Mouse (Mus musculus) bone marrow, adult 2 months (tissue): ENCODE measurements around the gene B4galnt3. TPM values are rescaled to one million over a fixed set of nuclear protein-coding genes. Genes with fewer than 3 reads are reported as not detected.

Experiments
- H3K27ac ChIP-seq: fragments of 200-500 bp; 2 replicates; pipeline ENCODE4 v1.5.1; 2012; ENCODE audit warnings: low read depth, mild to moderate bottlenecking, control low read depth, inconsistent platforms, low read length; ENCODE audit not compliant: control insufficient read depth, poor library complexity, insufficient read depth
- H3K4me1 ChIP-seq: fragments of 200-500 bp; 2 replicates; pipeline ENCODE4 v1.6.1; 2011; ENCODE audit warnings: low read length; ENCODE audit not compliant: control insufficient read depth, insufficient read depth
- H3K4me3 ChIP-seq: fragments of 200-500 bp; replicated peaks from 2 replicates; pipeline ENCODE3; 2011; ENCODE audit warnings: mild to moderate bottlenecking, low read depth, low read length, control low read depth; ENCODE audit not compliant: control insufficient read depth
- CTCF ChIP-seq: fragments of 200-500 bp; IDR thresholded peaks from 2 replicates; pipeline ENCODE4 v1.5.1; 2011; ENCODE audit warnings: low read length, control low read depth; ENCODE audit not compliant: control insufficient read depth, insufficient read depth
- POLR2A ChIP-seq: fragments of 200-500 bp; IDR thresholded peaks from 2 replicates; pipeline ENCODE4 v1.6.1; 2011; ENCODE audit warnings: low read depth, mild to moderate bottlenecking, control low read depth, low read length, borderline replicate concordance; ENCODE audit not compliant: control insufficient read depth
- WGBS: fragments of 180-500 bp; shearing (Covaris S2); methylation state at CpG from one replicate; pipeline ENCODE4 v1.1.7; 2018; 5-methylcytosine and 5-hydroxymethylcytosine counted together
- polyA plus RNA-seq: library from polyadenylated mRNA; stranded (reverse); fragments of >200 nt; gene quantifications from 2 replicates; pipeline ENCODE4 v1.2.4, GENCODE M21; 2011; ENCODE audit warnings: low replicate concordance; ENCODE audit not compliant: missing spikeins, insufficient read depth, insufficient read length

B4galnt3 gene
- 1.0 TPM in 1 of 2 replicates, not detected in the other for polyA plus RNA-seq

DNA sequence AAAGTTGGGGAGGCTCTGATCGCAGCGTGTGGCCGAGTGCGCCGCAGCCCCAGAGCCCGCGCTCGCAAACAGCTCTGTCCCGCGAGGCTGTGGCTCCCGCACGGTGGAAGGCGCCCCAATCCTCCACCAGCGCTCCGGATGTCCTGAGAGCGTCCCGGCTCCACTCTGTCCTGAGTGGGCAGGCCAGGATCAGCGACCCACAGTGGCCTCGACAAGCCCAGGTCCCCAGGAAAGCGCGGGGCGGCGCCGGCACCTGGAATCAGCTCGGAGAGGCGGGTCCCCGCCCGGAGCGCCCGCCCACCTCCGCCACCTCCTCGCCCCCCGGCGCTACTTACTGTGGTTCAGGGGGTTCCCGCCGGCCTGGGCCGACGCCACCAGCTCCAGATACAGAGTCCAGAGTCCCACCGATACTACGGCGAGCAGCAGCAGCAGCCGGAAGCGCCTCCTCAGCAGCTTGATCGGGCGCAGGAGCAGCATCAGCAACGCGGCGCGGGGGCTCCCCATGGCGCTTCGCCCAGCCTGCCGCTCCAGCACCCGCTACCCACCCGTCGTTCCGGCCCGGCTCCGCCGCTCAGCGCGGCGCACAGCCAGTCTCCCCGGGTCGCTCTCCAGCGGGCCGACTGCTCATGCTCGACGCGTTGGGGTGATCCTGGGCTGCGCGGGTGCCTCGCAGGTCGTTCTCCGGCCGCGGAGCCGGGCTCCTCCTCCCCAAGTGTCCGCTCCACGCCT lies at the start of gene B4galnt3, which contains the start of gene D330020A13Rik:
Gene B4galnt3, minus strand, starts transcription at position 504 of the 729 bp plus-strand sequence.
Gene D330020A13Rik, plus strand, starts transcription at position 309 of the 729 bp plus-strand sequence.
- WGBS = under 1% methylated on average over 79 of the region's 79 CpGs
- Histone ChIP-seq H3K4me1 (no peaks in the 10 kb centered on the region), H3K4me3 (no peak within 1 kb of the TSS), H3K27ac (no peak within 1 kb of the TSS)
- TF ChIP-seq POLR2A = no peak
- no peak for TF ChIP-seq CTCF

DNA sequence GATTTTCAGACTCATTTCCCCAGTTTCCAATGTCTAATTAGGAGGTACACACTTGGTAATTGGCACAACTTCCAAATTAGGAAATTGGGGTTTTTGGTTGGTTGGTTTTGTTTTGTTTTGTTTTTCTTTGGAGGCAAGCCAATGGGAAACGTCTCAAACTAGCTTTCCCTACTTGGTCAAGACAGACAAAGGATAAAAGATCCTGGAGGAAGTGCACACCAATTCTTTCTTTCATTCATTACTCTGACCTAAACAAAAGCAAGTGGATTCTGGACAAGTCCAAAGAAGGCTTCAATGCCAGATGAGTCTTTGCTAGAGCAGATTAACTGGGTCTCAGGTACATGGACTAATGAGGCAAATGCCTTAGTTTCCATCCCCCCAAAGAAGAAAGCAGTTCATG lies 49.6 kb upstream of the B4galnt3 start:
- WGBS = 72% methylated on average over 1 of the region's 1 CpGs
- Histone ChIP-seq H3K4me1 (no peaks in the 10 kb centered on the region), H3K4me3 (no peak overlapping the region), H3K27ac (no peak overlapping the region)
- no peak for TF ChIP-seq POLR2A
- no peak for TF ChIP-seq CTCF

DNA sequence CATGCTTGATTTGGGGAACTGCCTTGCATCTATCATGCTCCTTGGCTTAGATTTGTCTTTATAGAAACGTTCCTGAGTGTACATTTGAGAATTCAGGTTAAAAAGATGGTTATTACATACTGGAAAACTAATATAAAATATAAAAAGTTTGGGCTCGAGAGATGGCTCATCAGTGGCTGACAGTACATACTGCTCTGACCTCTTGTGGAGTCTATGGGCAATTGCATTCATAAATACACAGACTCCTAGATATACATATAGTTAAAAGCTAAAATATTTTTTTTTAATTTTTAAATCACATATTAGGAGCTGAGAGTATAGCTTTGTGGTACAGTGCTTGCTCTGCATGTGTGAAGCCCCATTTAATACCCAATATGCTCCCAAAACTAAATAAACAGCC lies 38.0 kb upstream of the B4galnt3 start:
- no peak overlapping the region for H3K4me3 ChIP-seq
- no peak for TF ChIP-seq POLR2A
- no peak for TF ChIP-seq CTCF
- no peak overlapping the region for H3K27ac ChIP-seq
- no peaks in the 10 kb centered on the region for H3K4me1 ChIP-seq
- 63% methylated on average over 2 of the region's 2 CpGs for WGBS

DNA sequence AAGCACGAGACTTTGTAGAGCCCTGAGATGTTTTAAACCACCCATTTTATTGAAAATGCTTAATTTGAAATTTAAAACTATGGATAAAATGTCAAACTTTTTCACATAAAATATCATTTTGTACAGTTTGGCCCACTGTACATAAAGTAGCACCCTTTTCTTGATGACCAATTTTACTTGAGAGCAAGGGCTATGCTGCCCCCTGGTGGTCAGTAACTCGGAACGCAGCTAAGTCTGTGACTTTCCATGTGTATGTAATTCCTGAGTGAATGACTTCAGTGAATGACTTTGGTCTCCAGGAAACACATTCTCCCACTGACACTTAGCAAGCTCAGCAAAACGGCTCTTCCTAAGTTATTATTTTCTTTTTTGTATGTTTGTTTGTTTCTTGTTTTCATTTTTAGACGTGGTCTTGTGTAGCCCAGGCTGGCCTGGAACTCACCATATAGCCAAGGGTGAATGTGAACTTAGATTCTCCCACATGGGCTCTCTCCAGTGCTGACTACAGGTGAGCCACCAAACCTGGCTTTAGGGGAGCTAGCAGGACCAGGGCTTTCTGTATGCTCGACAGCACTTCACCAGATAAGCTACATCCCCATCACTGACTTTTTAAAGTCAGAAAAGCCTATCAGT lies 30.1 kb upstream of the B4galnt3 start:
- WGBS = 44% methylated on average over 6 of the region's 6 CpGs
- peak; percentile 83 for TF ChIP-seq CTCF
- no peak for TF ChIP-seq POLR2A
- Histone ChIP-seq H3K4me1 (no peaks in the 10 kb centered on the region), H3K4me3 (no peak overlapping the region), H3K27ac (no peak overlapping the region)

DNA sequence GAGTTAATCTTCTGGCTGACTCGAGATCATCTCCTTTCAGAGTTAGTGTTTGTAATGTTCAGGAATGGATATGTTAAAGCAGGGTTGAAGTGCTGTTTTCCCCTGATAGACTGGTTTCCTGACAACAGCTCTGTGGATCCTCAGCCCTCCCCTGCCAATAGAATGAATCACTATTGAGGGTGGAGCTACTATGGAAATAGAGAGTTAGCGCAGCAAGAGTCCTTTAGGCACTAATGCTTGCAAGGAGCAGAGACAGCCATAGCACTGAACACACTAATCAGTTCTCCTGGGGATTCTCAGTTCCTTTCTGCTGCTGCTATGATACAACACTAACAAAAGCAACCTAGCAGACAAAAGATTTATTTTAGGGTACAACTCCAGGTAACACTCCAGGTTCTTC lies 26.0 kb upstream of the B4galnt3 start:
- WGBS = 74% methylated on average over 2 of the region's 2 CpGs
- TF ChIP-seq POLR2A (no peak), CTCF (no peak)

DNA sequence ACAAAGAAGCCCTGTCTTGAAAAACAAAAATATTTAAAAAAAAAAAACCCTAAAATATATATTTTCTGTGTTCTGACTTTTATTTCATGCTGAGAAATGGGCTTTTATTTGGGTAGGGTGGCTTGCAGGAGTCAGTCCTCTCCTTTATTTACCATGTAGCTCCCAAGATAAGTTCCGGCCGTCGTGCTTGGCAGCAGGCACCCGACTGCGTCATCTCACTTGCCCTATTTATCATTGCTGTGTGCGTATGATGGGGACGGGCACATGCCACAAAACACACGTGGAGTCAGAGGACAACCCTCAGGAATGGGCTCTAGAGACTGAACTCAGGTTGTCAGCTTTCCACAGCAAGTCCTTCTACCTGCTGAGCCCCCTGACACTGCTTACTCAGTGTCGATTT lies 24.8 kb upstream of the B4galnt3 start:
- TF ChIP-seq CTCF (no peak), POLR2A (no peak)
- WGBS = 88% methylated on average over 9 of the region's 9 CpGs
- no peak overlapping the region for H3K27ac ChIP-seq

More for the DNA sequence above, 26.0 kb upstream of the B4galnt3 start:
- no peak overlapping the region for H3K27ac ChIP-seq
- H3K4me3 ChIP-seq = no peak overlapping the region
- no peaks in the 10 kb centered on the region for H3K4me1 ChIP-seq

DNA sequence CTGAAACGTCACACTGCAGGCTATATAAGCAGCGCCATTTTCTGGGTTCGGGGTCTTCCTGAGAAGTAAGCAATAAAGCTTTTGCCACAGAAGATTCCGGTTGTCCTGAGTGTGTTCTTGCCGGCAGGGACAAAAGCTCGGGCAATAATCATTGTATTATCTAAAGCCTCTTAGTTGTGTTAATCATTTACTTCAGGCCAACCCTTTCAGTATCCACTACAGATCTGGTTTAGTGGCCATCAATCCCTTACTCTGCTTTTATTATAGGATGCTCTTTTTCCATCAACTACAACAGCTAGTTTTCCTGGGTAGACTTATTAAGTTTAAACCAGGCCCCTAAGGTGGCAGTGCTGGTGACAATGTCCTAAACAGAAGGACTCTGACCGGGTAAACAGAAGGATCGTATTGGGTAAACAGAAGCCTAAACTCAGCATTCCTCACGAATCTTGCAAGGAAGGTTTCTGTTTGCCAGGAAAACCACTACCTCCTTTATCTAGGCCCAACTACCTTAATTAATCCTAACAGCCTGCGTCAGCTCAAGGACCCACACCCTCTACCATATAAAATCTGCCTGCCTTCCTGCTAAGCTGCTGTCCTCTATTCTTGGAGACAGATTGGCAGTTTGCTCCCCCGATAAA lies 24.1 kb upstream of the B4galnt3 start:
- no peak overlapping the region for H3K27ac ChIP-seq
- 85% methylated on average over 11 of the region's 11 CpGs for WGBS

More for the DNA sequence above, 24.8 kb upstream of the B4galnt3 start:
- H3K4me3 ChIP-seq = no peak overlapping the region
- no peaks in the 10 kb centered on the region for H3K4me1 ChIP-seq

DNA sequence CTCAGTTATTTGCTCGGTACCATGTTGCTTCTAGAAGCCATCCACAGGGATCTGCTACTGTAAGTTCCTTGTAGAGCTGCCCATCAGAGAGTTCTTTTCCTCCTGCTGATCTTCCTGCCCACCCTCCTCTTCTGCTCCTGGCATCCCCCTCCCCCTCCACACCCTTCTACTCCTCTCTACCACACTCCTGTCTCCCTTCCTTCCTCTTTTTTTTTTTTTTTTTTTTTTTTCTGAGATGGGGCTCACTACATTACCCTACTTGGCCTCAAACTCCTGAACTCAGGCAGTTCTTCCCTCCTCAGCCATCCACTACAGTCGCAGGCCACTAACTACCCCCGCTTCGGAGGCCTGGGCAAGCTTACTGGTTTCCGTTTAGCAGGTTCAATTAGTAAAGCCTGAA lies 18.1 kb upstream of the B4galnt3 start:
- TF ChIP-seq CTCF = no peak
- no peak for TF ChIP-seq POLR2A
- Histone ChIP-seq H3K4me3 (no peak overlapping the region), H3K4me1 (no peaks in the 10 kb centered on the region), H3K27ac (no peak overlapping the region)
- WGBS = 6% methylated on average over 5 of the region's 5 CpGs

More for the DNA sequence above, 24.1 kb upstream of the B4galnt3 start:
- TF ChIP-seq POLR2A (no peak), CTCF (no peak)
- Histone ChIP-seq H3K4me3 (no peak overlapping the region), H3K4me1 (no peaks in the 10 kb centered on the region)
